In genomic region chr12:111944065-111944987, GRCm38 (mm10) we compare ENCODE assay signal across 1 mouse cellular context.
TF ChIP-seq lines count a peak whose summit lies in the region.

No protein-coding gene starts in this region.

TF ChIP-seq in MEL, 35 proteins besides CTCF, POLR2A, EP300 and RAD21:
- peak; percentile 73 for TF ChIP-seq GATA1 (IDR thresholded peaks at IDR 0.05; ENCODE audit: low read depth, low read length)
